Mouse (Mus musculus): ENCODE data around the gene Map4k4. TPM values are rescaled to one million over a fixed set of nuclear protein-coding genes. Genes with fewer than 3 reads are reported as not detected.

Map4k4 gene
- total and polyA plus RNA-seq, 3 experiments: 0.04 to 0.21 TPM; not detected in 1

DNA sequence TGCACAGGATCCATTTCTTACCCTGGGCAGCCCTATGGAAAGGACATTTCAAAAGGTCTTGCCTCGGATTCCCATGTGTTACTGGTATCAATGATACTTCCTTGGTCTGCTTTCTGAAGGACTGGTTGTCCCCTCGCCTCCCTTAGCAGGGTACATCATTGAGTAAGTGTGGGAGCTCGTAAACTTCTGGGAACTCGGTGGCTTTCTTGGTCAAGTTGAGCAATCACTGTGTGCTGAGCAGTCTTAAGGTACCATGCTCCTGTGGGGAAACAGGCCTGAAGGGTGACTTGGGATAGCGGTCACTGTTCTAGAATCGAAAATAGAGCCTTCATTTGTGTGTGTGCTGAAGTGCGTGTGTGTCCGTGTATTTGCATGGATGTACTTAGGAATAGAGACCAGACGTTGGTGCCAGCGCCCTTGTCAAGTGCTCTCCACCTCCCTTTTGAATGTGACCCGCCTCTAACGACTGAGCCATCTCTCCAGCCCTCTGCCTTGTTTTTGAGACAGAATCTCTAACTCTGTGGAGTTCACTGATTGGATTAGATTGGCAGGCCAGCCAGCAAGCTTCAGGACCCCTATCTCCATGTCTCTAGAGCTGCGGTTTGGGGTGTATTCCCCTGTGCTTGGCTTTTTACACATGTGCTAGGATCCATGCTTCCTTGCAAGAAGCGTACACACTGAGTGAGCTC, 129.7 kb downstream of the Map4k4 start:
- H3K9me3 ChIP-seq (replicated peaks; ENCODE audit: insufficient read depth, low read length): no peaks in the 10 kb centered on the region
- H3K4me1 ChIP-seq (ENCODE audit: control insufficient read depth in 1 of 2, insufficient read depth in 2 of 2, low read length in 2 of 2): no peaks in the 10 kb centered on the region
- no peak overlapping the region for H3K27ac ChIP-seq (ENCODE audit: control insufficient read depth, low read depth, low read length)
- no peak for TF ChIP-seq MAFK (IDR thresholded peaks at IDR 0.05; ENCODE audit: borderline replicate concordance, low read depth, low read length)
- no peak for TF ChIP-seq ELF1 (IDR thresholded peaks at IDR 0.05; ENCODE audit: low read depth, low read length)
- TF ChIP-seq HCFC1 (IDR thresholded peaks at IDR 0.05; ENCODE audit: low read depth, low read length): no peak
- no peak for TF ChIP-seq GATA1 (IDR thresholded peaks at IDR 0.05; ENCODE audit: low read depth, low read length)
- TF ChIP-seq ZKSCAN1 (IDR thresholded peaks at IDR 0.05; ENCODE audit: low read depth, low read length): no peak
- no peak for TF ChIP-seq SMC3 (IDR thresholded peaks at IDR 0.05; ENCODE audit: low read depth, low read length)
- no peak for TF ChIP-seq USF2 (IDR thresholded peaks at IDR 0.05; ENCODE audit: borderline replicate concordance in 1 of 2, insufficient read depth in 1 of 2, low read depth in 1 of 2, low read length in 2 of 2)
- TF ChIP-seq KAT2A (conservative IDR thresholded peaks at IDR 0.05; ENCODE audit: low read depth, low read length): no peak
- no peak for TF ChIP-seq ETS1 (IDR thresholded peaks at IDR 0.05; ENCODE audit: low read depth, low read length)
- TF ChIP-seq EP300 (IDR thresholded peaks at IDR 0.05; ENCODE audit: low read depth in 1 of 2, low read length in 2 of 2): no peak
- no peak for TF ChIP-seq POLR2A (IDR thresholded peaks at IDR 0.05; ENCODE audit: control insufficient read depth in 1 of 2, insufficient read depth in 1 of 2, low read depth in 1 of 2, low read length in 2 of 2, poor library complexity in 1 of 2)
- TF ChIP-seq UBTF (IDR thresholded peaks at IDR 0.05; ENCODE audit: borderline replicate concordance, insufficient read depth, low read depth, low read length): no peak
- TF ChIP-seq RCOR1 (IDR thresholded peaks at IDR 0.05; ENCODE audit: low read depth, low read length): no peak
- TF ChIP-seq ZC3H11A (IDR thresholded peaks at IDR 0.05; ENCODE audit: low read depth, low read length): no peak
- TF ChIP-seq MAZ (IDR thresholded peaks at IDR 0.05; ENCODE audit: low read depth, low read length): no peak
- TF ChIP-seq TCF12 (IDR thresholded peaks at IDR 0.05; ENCODE audit: low read depth, low read length): no peak
- no peak for TF ChIP-seq TBP (IDR thresholded peaks at IDR 0.05; ENCODE audit: low read depth, low read length)
- no peak for TF ChIP-seq E2F4 (IDR thresholded peaks at IDR 0.05; ENCODE audit: borderline replicate concordance, low read depth, low read length)
- TF ChIP-seq CTCF (IDR thresholded peaks at IDR 0.05 in 2 of 3, conservative IDR thresholded peaks at IDR 0.05 in 1 of 3; ENCODE audit: control insufficient read depth in 1 of 3, insufficient read depth in 1 of 3, low read depth in 2 of 3, low read length in 3 of 3, poor library complexity in 1 of 3, severe bottlenecking in 1 of 3): no peak
- TF ChIP-seq GABPA (IDR thresholded peaks at IDR 0.05; ENCODE audit: low read depth, low read length): no peak
- H3K9ac ChIP-seq (ENCODE audit: control insufficient read depth, low read depth, low read length, poor library complexity, severe bottlenecking): no peak overlapping the region
- H3K27me3 ChIP-seq (ENCODE audit: control insufficient read depth in 1 of 2, insufficient read depth in 2 of 2, low read length in 2 of 2): no peaks in the 10 kb centered on the region
- no peak overlapping the region for H3K4me3 ChIP-seq (ENCODE audit: control insufficient read depth in 1 of 2, insufficient read depth in 1 of 2, low read depth in 2 of 2, low read length in 2 of 2)
- H3K36me3 ChIP-seq (ENCODE audit: control insufficient read depth in 1 of 2, insufficient read depth in 2 of 2, low read length in 2 of 2): no peaks in the 10 kb centered on the region
- no peak for DNase-seq (ENCODE audit: low read depth, low spot score)
- no peaks in the 10 kb centered on the region for H3K79me2 ChIP-seq (ENCODE audit: control insufficient read depth, insufficient read depth, low read length, poor library complexity)

DNA sequence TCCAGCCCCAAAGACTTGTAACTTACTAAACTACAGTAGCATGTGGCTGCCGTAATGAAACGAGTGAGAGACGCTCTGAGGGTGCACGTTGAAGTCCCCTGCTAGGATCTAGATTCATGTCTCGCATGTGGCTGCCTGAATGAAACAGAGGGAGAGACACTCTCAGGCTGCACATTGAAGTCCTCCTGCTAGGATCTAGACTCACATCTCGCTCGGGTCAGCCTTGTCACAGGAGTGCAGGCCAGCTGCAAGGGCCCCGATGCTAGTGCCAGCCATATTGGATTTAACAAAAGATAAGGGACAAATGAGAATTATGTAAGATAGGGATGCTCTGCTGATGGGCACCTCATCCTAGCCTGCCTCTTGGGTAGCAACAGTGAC, 130.3 kb downstream of the Map4k4 start:
- H3K79me2 ChIP-seq (ENCODE audit: control insufficient read depth, insufficient read depth, low read length, poor library complexity): no peaks in the 10 kb centered on the region
- TF ChIP-seq HCFC1 (IDR thresholded peaks at IDR 0.05; ENCODE audit: low read depth, low read length) (no peak), NELFE (IDR thresholded peaks at IDR 0.05; ENCODE audit: low read depth, low read length) (no peak), TAL1 (IDR thresholded peaks at IDR 0.05; ENCODE audit: low read length) (no peak)
- H3K27me3 ChIP-seq (ENCODE audit: control insufficient read depth in 1 of 2, insufficient read depth in 2 of 2, low read length in 2 of 2): no peaks in the 10 kb centered on the region
- no peaks in the 10 kb centered on the region for H3K9me3 ChIP-seq (replicated peaks; ENCODE audit: insufficient read depth, low read length)
- no peak overlapping the region for H3K4me3 ChIP-seq (ENCODE audit: control insufficient read depth in 1 of 2, insufficient read depth in 1 of 2, low read depth in 2 of 2, low read length in 2 of 2)
- DNase-seq (ENCODE audit: low read depth, low spot score): no peak
- H3K27ac ChIP-seq (ENCODE audit: control insufficient read depth, low read depth, low read length): no peak overlapping the region
- no peaks in the 10 kb centered on the region for H3K36me3 ChIP-seq (ENCODE audit: control insufficient read depth in 1 of 2, insufficient read depth in 2 of 2, low read length in 2 of 2)
- H3K9ac ChIP-seq (ENCODE audit: control insufficient read depth, low read depth, low read length, poor library complexity, severe bottlenecking): no peak overlapping the region
- H3K4me1 ChIP-seq (ENCODE audit: control insufficient read depth in 1 of 2, insufficient read depth in 2 of 2, low read length in 2 of 2): no peaks in the 10 kb centered on the region

All from MEL (cell line).